Mouse (Mus musculus): ENCODE data around the gene Rin3. TPM values are rescaled to one million over a fixed set of nuclear protein-coding genes. Genes with fewer than 3 reads are reported as not detected.

Gene Rin3
- polyA plus RNA-seq, 1 experiment from 2014 or later = 6.1 TPM

- Histone ChIP-seq H3K9ac (ENCODE audit: low read length) (no peak overlapping the region), H3K27me3 (ENCODE audit: control insufficient read depth, insufficient read depth, low read length) (no peaks in the 10 kb centered on the region), H3K36me3 (ENCODE audit: control insufficient read depth, insufficient read depth, low read length) (no peaks in the 10 kb centered on the region), H3K9me3 (ENCODE audit: control insufficient read depth, low read length) (no peaks in the 10 kb centered on the region), H3K4me1 (replicated peaks; ENCODE audit: control insufficient read depth, insufficient read depth, low read length) (peaks cover under 1% of the 10 kb centered on the region), H3K27ac (ENCODE audit: low read depth, low read length) (no peak overlapping the region), H3K4me3 (ENCODE audit: low read depth, low read length) (no peak overlapping the region), H3K4me2 (ENCODE audit: low read depth, low read length, severe bottlenecking) (no peak overlapping the region)
- WGBS = 76% methylated on average over 2 of the region's 2 CpGs
- ATAC-seq (replicated peaks; ENCODE audit: low FRiP score) (no peak), DNase-seq (ENCODE audit: low spot score) (no peak)
Observed at GRCm38 (mm10) chr12:102391109-102391508, 108.3 kb downstream of the Rin3 start.

GRCm38 (mm10) chr12:102391982-102392381 is 109.1 kb downstream of the Rin3 start:
- DNase-seq (ENCODE audit: low spot score) (no peak), ATAC-seq (replicated peaks; ENCODE audit: low FRiP score) (no peak)
- no peak overlapping the region for H3K9ac ChIP-seq (ENCODE audit: low read length)
- H3K27me3 ChIP-seq (ENCODE audit: control insufficient read depth, insufficient read depth, low read length) = no peaks in the 10 kb centered on the region
- no peak overlapping the region for H3K27ac ChIP-seq (ENCODE audit: low read depth, low read length)
- no peaks in the 10 kb centered on the region for H3K36me3 ChIP-seq (ENCODE audit: control insufficient read depth, insufficient read depth, low read length)
- no peak overlapping the region for H3K4me2 ChIP-seq (ENCODE audit: low read depth, low read length, severe bottlenecking)
- peaks cover 4% of the 10 kb centered on the region for H3K4me1 ChIP-seq (replicated peaks; ENCODE audit: control insufficient read depth, insufficient read depth, low read length)
- WGBS = 67% methylated on average over 4 of the region's 4 CpGs
- H3K4me3 ChIP-seq (ENCODE audit: low read depth, low read length) = no peak overlapping the region
- H3K9me3 ChIP-seq (ENCODE audit: control insufficient read depth, low read length) = no peaks in the 10 kb centered on the region

- Histone ChIP-seq H3K4me3 (ENCODE audit: low read depth, low read length) (no peak overlapping the region), H3K27me3 (ENCODE audit: control insufficient read depth, insufficient read depth, low read length) (no peaks in the 10 kb centered on the region), H3K9ac (ENCODE audit: low read length) (no peak overlapping the region), H3K36me3 (ENCODE audit: control insufficient read depth, insufficient read depth, low read length) (no peaks in the 10 kb centered on the region), H3K4me2 (ENCODE audit: low read depth, low read length, severe bottlenecking) (no peak overlapping the region), H3K9me3 (ENCODE audit: control insufficient read depth, low read length) (no peaks in the 10 kb centered on the region), H3K27ac (ENCODE audit: low read depth, low read length) (no peak overlapping the region), H3K4me1 (replicated peaks; ENCODE audit: control insufficient read depth, insufficient read depth, low read length) (peaks cover 4% of the 10 kb centered on the region)
- WGBS = 93% methylated on average over 7 of the region's 7 CpGs
- DNase-seq (ENCODE audit: low spot score) = no peak
- no peak for ATAC-seq (replicated peaks; ENCODE audit: low FRiP score)
Observed at GRCm38 (mm10) chr12:102394496-102394895, 111.6 kb downstream of the Rin3 start.

GRCm38 (mm10) chr12:102395537-102395936 is 112.7 kb downstream of the Rin3 start:
- no peak for ATAC-seq (replicated peaks; ENCODE audit: low FRiP score)

GRCm38 (mm10) chr12:102395998-102396991 is 113.4 kb downstream of the Rin3 start:
- Histone ChIP-seq H3K9me3 (ENCODE audit: control insufficient read depth, low read length) (no peaks in the 10 kb centered on the region), H3K27me3 (ENCODE audit: control insufficient read depth, insufficient read depth, low read length) (no peaks in the 10 kb centered on the region), H3K27ac (ENCODE audit: low read depth, low read length) (no peak overlapping the region), H3K36me3 (ENCODE audit: control insufficient read depth, insufficient read depth, low read length) (no peaks in the 10 kb centered on the region), H3K4me2 (ENCODE audit: low read depth, low read length, severe bottlenecking) (no peak overlapping the region), H3K4me3 (ENCODE audit: low read depth, low read length) (no peak overlapping the region), H3K4me1 (replicated peaks; ENCODE audit: control insufficient read depth, insufficient read depth, low read length) (peaks cover 4% of the 10 kb centered on the region), H3K9ac (ENCODE audit: low read length) (no peak overlapping the region)
- DNase-seq (ENCODE audit: low spot score) (no peak), ATAC-seq (replicated peaks; ENCODE audit: low FRiP score) (0 out of 2 replicates have a peak, but pooled peaks have one; percentile 33)
- WGBS = 51% methylated on average over 19 of the region's 19 CpGs

More at GRCm38 (mm10) chr12:102395537-102395936, 112.7 kb downstream of the Rin3 start:
- Histone ChIP-seq H3K4me2 (ENCODE audit: low read depth, low read length, severe bottlenecking) (no peak overlapping the region), H3K4me3 (ENCODE audit: low read depth, low read length) (no peak overlapping the region), H3K9ac (ENCODE audit: low read length) (no peak overlapping the region), H3K27ac (ENCODE audit: low read depth, low read length) (no peak overlapping the region), H3K9me3 (ENCODE audit: control insufficient read depth, low read length) (no peaks in the 10 kb centered on the region), H3K27me3 (ENCODE audit: control insufficient read depth, insufficient read depth, low read length) (no peaks in the 10 kb centered on the region), H3K4me1 (replicated peaks; ENCODE audit: control insufficient read depth, insufficient read depth, low read length) (peaks cover 4% of the 10 kb centered on the region), H3K36me3 (ENCODE audit: control insufficient read depth, insufficient read depth, low read length) (no peaks in the 10 kb centered on the region)
- no peak for DNase-seq (ENCODE audit: low spot score)
- WGBS = 84% methylated on average over 9 of the region's 9 CpGs

GRCm38 (mm10) chr12:102398588-102398987 is 115.7 kb downstream of the Rin3 start:
- no peaks in the 10 kb centered on the region for H3K36me3 ChIP-seq (ENCODE audit: control insufficient read depth, insufficient read depth, low read length)
- DNase-seq (ENCODE audit: low spot score) (no peak), ATAC-seq (replicated peaks; ENCODE audit: low FRiP score) (no peak)
- WGBS = 90% methylated on average over 4 of the region's 4 CpGs
- H3K4me3 ChIP-seq (ENCODE audit: low read depth, low read length) = no peak overlapping the region
- peaks cover 4% of the 10 kb centered on the region for H3K4me1 ChIP-seq (replicated peaks; ENCODE audit: control insufficient read depth, insufficient read depth, low read length)
- H3K9ac ChIP-seq (ENCODE audit: low read length) = no peak overlapping the region
- H3K4me2 ChIP-seq (ENCODE audit: low read depth, low read length, severe bottlenecking) = no peak overlapping the region
- no peak overlapping the region for H3K27ac ChIP-seq (ENCODE audit: low read depth, low read length)
- H3K9me3 ChIP-seq (ENCODE audit: control insufficient read depth, low read length) = no peaks in the 10 kb centered on the region
- no peaks in the 10 kb centered on the region for H3K27me3 ChIP-seq (ENCODE audit: control insufficient read depth, insufficient read depth, low read length)

GRCm38 (mm10) chr12:102413171-102413570 is 130.3 kb downstream of the Rin3 start:
- H3K4me1 ChIP-seq (replicated peaks; ENCODE audit: control insufficient read depth, insufficient read depth, low read length) = no peaks in the 10 kb centered on the region
- no peaks in the 10 kb centered on the region for H3K36me3 ChIP-seq (ENCODE audit: control insufficient read depth, insufficient read depth, low read length)
- 94% methylated on average over 13 of the region's 13 CpGs for WGBS
- ATAC-seq (replicated peaks; ENCODE audit: low FRiP score) = no peak
- H3K9ac ChIP-seq (ENCODE audit: low read length) = no peak overlapping the region
- H3K4me3 ChIP-seq (ENCODE audit: low read depth, low read length) = no peak overlapping the region
- H3K9me3 ChIP-seq (ENCODE audit: control insufficient read depth, low read length) = no peaks in the 10 kb centered on the region
- H3K4me2 ChIP-seq (ENCODE audit: low read depth, low read length, severe bottlenecking) = no peak overlapping the region
- no peak overlapping the region for H3K27ac ChIP-seq (ENCODE audit: low read depth, low read length)
- no peaks in the 10 kb centered on the region for H3K27me3 ChIP-seq (ENCODE audit: control insufficient read depth, insufficient read depth, low read length)
- no peak for DNase-seq (ENCODE audit: low spot score)

- H3K27me3 ChIP-seq (ENCODE audit: control insufficient read depth, insufficient read depth, low read length) = no peaks in the 10 kb centered on the region
- no peak overlapping the region for H3K27ac ChIP-seq (ENCODE audit: low read depth, low read length)
- H3K4me1 ChIP-seq (replicated peaks; ENCODE audit: control insufficient read depth, insufficient read depth, low read length) = no peaks in the 10 kb centered on the region
- 93% methylated on average over 6 of the region's 6 CpGs for WGBS
- ATAC-seq (replicated peaks; ENCODE audit: low FRiP score) = no peak
- no peak for DNase-seq (ENCODE audit: low spot score)
- no peaks in the 10 kb centered on the region for H3K36me3 ChIP-seq (ENCODE audit: control insufficient read depth, insufficient read depth, low read length)
- no peak overlapping the region for H3K4me2 ChIP-seq (ENCODE audit: low read depth, low read length, severe bottlenecking)
- H3K9me3 ChIP-seq (ENCODE audit: control insufficient read depth, low read length) = no peaks in the 10 kb centered on the region
- no peak overlapping the region for H3K9ac ChIP-seq (ENCODE audit: low read length)
- H3K4me3 ChIP-seq (ENCODE audit: low read depth, low read length) = no peak overlapping the region
Observed at GRCm38 (mm10) chr12:102414686-102415085, 131.8 kb downstream of the Rin3 start.
